Mouse (Mus musculus) stomach, postnatal 0 days (tissue): ENCODE measurements around the gene Kctd13.

Experiments used
- CTCF ChIP-seq: IDR thresholded peaks from 2 replicates; pipeline ENCODE4 v1.5.1; 2016; ENCODE audit warnings: antibody characterized with exemption, low read depth, mild to moderate bottlenecking, moderate library complexity
- EP300 ChIP-seq: optimal IDR thresholded peaks from 2 replicates; pipeline ENCODE3; 2016; ENCODE audit warnings: antibody characterized with exemption

DNA sequence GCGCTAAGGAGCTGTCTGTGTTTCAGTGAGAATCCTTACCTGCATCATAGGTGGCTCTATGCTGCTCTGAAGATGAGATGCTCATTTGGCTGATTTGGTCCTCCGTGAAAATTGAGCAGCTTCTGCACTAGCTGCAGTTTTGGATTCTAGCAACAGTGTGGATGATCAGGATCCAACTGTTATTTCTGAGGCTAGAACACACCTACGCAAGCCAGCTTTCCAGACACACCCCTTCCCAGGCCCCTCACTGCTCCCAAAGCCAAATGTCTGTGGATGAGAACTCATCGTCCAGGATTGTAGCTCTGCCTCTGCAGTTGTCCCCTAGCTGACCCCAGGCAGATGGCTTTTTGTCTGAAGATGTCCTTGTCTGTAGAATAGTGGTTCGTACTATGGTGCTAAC, 32.4 kb downstream of the Kctd13 start:
- no peak for TF ChIP-seq EP300
- TF ChIP-seq CTCF = no peak
